Mouse (Mus musculus) ES-E14 (cell line): ENCODE measurements around the gene Grip1. TPM values are rescaled to one million over a fixed set of nuclear protein-coding genes. Genes with fewer than 3 reads are reported as not detected.

Experiments
- DNase-seq: peaks from one replicate; pipeline ENCODE4 v3.0.0-alpha.2; 2013; ENCODE audit warnings: low read depth, low spot score
- H3K27ac ChIP-seq: 2 replicates; pipeline ENCODE4 v1.5.1; 2012; ENCODE audit warnings: low read depth, mild to moderate bottlenecking, low read length, moderate library complexity, mixed read lengths; ENCODE audit not compliant: poor library complexity, insufficient read depth, severe bottlenecking
- H3K36me3 ChIP-seq: 2 replicates; pipeline ENCODE4 v1.6.1; 2012; ENCODE audit warnings: mild to moderate bottlenecking, low read length, moderate library complexity, mixed read lengths; ENCODE audit not compliant: control insufficient read depth, poor library complexity, insufficient read depth, severe bottlenecking
- H3K4me1 ChIP-seq, 2 experiments: fragments of 150-350 bp in 1 of 2; sonication (generic) in 1 of 2; 2 replicates each; pipeline ENCODE4 v1.6.1; 2012; ENCODE audit warnings: low read length in 2 of 2, mild to moderate bottlenecking in 1 of 2, mixed read lengths in 1 of 2; ENCODE audit not compliant: control insufficient read depth in 2 of 2, insufficient read depth in 2 of 2, poor library complexity in 1 of 2
- H3K4me3 ChIP-seq, 2 experiments: fragments of 150-350 bp in 1 of 2; sonication (generic) in 1 of 2; 2 replicates each; pipeline ENCODE4 v1.5.1; 2012; ENCODE audit warnings: low read length in 2 of 2, low read depth in 1 of 2, mild to moderate bottlenecking in 1 of 2, mixed read lengths in 1 of 2; ENCODE audit not compliant: insufficient read depth in 1 of 2, poor library complexity in 1 of 2, severe bottlenecking in 1 of 2
- H3K9ac ChIP-seq: 2 replicates; pipeline ENCODE4 v1.6.1; 2012; ENCODE audit warnings: low read depth, mild to moderate bottlenecking, low read length, mixed read lengths; ENCODE audit not compliant: poor library complexity, insufficient read depth, severe bottlenecking
- H3K9me3 ChIP-seq: fragments of 150-350 bp; sonication (generic); 2 replicates; pipeline ENCODE4 v1.6.1; 2012; ENCODE audit warnings: low read depth, mild to moderate bottlenecking, low read length; ENCODE audit not compliant: control insufficient read depth, insufficient read depth
- CHD2 ChIP-seq: IDR thresholded peaks from 2 replicates; pipeline ENCODE4 v1.6.1; 2014; ENCODE audit warnings: mild to moderate bottlenecking, low read depth, low read length, inconsistent platforms
- HCFC1 ChIP-seq: IDR thresholded peaks from 2 replicates; pipeline ENCODE4 v1.6.1; 2012; ENCODE audit warnings: low read length, inconsistent platforms, borderline replicate concordance; ENCODE audit not compliant: insufficient read depth
- MAFK ChIP-seq: IDR thresholded peaks from 2 replicates; pipeline ENCODE4 v1.6.1; 2014; ENCODE audit warnings: mild to moderate bottlenecking, low read depth, low read length, inconsistent platforms; ENCODE audit not compliant: insufficient read depth
- ZC3H11A ChIP-seq: IDR thresholded peaks from 2 replicates; pipeline ENCODE4 v1.6.1; 2012; ENCODE audit warnings: low read depth, mild to moderate bottlenecking, inconsistent platforms, low read length, borderline replicate concordance
- ZNF384 ChIP-seq: IDR thresholded peaks from 2 replicates; pipeline ENCODE4 v1.6.1; 2012; ENCODE audit warnings: low read depth, low read length, inconsistent platforms
- in situ Hi-C, 2 experiments: fragments of 600-800 bp; cut with MboI; formaldehyde crosslinking; loops; one replicate each; pipeline ENCODE4 v1.15.1; 2025; ENCODE audit warnings: low sequenced_read_pairs in 2 of 2, inconsistent platforms in 1 of 2; ENCODE audit not compliant: unreplicated experiment in 2 of 2
- total RNA-seq: library from RNA; depleted of rRNA; stranded (reverse); fragments of 300-350 nt; gene quantifications from 2 replicates; pipeline ENCODE4 v1.2.3, GENCODE M21; 2012

Grip1 gene
- total RNA-seq, 1 experiment = 4.2 TPM

DNA sequence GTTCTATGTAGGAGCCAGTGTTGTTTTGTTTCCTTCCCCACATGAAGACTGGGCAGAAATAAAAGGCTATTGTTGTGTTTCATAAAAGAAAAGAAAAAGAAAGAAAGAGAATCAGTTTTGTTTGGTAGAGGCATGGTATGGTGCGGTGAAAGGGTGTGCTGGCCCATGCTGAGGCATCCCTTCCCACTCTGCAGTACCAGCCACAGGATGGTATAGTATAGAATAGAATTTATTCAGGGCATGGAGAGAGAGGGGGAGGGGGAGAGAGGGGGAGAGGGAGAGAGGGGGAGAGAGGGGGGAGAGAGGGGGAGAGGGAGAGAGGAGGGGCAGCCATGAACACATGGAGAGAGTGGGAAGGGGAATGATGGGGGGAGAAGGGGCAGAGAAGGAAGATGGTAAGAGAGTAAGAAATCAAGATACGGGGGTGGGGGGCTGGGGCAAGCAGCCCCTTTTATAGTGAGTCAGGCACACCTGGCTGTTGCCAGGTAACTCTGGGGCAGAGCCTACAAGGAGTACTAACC is 591.1 kb downstream of the Grip1 start:
- no peak for TF ChIP-seq ZC3H11A
- no peak for TF ChIP-seq HCFC1
- DNase-seq = no peak
- Histone ChIP-seq H3K9ac (no peak overlapping the region), H3K4me3 (no peak overlapping the region), H3K4me1 (no peaks in the 10 kb centered on the region), H3K27ac (no peak overlapping the region), H3K36me3 (no peaks in the 10 kb centered on the region), H3K9me3 (no peaks in the 10 kb centered on the region)
- in situ Hi-C loops = no loop called here

DNA sequence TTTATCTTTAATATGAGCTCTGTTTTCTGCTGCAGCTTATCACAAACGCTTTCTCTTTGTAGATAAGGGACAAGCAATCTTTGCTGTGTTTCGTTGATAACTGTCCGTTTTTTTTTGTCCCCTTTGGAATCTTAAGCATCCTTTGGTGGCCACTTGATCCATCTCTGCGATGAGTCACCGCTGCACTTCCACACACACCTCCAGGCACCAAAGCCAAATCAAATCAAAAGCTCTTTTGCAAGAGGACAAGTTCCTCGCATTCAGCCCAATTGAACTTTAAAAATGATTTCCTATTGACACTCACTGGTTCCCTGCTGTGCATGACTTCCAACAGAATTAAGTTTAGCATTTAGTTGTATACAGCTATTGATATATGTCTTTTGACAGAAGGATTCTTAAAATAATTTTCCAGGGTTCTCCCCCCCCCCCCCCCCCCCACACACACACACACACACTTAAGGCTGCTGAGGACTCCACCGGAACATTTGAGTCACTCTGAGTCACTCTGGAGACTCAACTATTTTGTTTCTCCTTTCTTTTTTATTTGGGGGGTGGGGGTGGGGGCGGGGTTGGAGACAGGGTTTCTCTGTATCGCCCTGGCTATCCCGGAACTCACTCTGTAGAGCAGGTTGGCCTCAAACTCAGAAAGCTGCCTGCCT is 607.1 kb downstream of the Grip1 start:
- TF ChIP-seq MAFK (no peak), HCFC1 (no peak), CHD2 (no peak), ZNF384 (no peak), ZC3H11A (no peak)
- H3K9ac ChIP-seq = no peak overlapping the region
- no peak overlapping the region for H3K27ac ChIP-seq
- in situ Hi-C loops = no loop called here
- DNase-seq = no peak
- H3K4me1 ChIP-seq = no peaks in the 10 kb centered on the region
- H3K36me3 ChIP-seq = no peaks in the 10 kb centered on the region
- 0 out of 4 replicates have a peak overlapping the region, but pooled peaks of 1 of the 2 experiments have one; percentile 33 for H3K4me3 ChIP-seq
- no peaks in the 10 kb centered on the region; the same call in 1 of the 2 replicates for H3K9me3 ChIP-seq

DNA sequence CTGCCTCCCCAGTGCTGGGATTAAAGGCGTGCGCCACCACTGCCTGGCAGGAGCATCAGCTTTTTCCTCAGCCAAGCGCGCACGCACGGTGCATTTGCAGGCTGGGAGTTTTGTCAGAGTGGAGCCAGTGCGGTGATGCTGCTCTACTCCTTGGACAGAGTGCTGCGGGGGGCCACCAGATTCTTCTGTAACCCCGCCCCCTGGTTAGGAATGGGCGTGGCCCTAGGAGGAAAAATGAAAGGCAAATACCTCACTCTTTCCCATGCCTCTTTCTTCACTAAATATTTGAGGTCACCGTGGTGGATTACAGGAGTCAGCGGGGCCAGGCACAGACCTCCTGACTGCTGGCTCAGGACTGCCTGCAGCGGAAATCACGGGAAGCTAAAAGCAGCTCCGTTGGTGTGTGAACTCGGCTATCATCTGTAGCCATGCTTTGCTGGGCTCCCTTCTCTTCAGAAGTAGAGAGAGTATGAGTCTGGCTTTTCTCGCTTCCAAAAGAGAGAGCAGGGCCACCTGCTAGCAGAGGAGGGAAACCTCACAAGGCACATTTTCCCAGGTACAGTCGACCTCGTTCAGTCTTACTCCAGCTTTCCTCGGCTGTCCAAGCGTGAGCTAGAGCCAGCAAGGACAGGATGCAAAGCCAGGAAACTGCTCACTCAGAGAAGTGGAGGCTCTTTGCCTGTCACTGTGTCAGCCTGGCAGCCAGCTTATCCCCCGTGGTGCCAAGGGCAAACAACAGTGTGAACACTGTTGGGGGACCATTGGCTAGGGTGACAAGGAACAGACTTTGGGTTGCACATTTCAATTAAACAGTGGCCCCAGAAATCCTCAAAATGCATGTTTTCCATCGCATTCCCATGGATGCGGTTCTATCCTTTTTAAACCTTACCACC is 607.9 kb downstream of the Grip1 start:
- DNase-seq = peak; percentile 38

DNA sequence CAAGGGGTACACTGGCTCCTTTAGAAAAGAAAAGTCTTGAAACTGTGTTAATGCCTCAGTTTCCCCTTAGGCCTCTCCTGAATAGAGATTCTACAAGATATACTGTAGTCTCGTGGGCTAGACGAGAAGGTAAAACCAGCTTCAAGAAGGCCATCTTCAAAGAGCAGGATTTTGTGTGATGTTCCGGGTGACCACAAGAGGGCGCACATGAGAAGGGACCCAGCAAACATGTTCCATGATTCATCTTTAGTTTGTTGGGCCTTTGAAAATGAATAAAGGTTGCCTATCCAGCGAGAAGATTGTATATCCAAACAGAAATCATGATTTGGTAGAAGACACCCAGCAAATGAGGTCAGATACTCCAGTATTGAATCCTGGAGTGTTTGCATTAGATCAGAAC is 610.8 kb downstream of the Grip1 start:
- in situ Hi-C loops = no loop called here
- peak; percentile 41 for DNase-seq
- TF ChIP-seq MAFK (no peak), ZC3H11A (peak; percentile 60)
- no peaks in the 10 kb centered on the region for H3K4me1 ChIP-seq
- no peaks in the 10 kb centered on the region for H3K36me3 ChIP-seq
- H3K27ac ChIP-seq = no peak overlapping the region
- H3K4me3 ChIP-seq = no peak overlapping the region
- no peak overlapping the region for H3K9ac ChIP-seq
- no peaks in the 10 kb centered on the region for H3K9me3 ChIP-seq

More for the DNA sequence above, 607.9 kb downstream of the Grip1 start:
- no peak overlapping the region for H3K27ac ChIP-seq
- peak overlapping the region in 1 of 2 experiments; percentile 33; a peak in 1 of 4 replicates for H3K4me3 ChIP-seq
- TF ChIP-seq ZC3H11A (no peak), CHD2 (no peak), ZNF384 (no peak), HCFC1 (no peak), MAFK (no peak)
- H3K9me3 ChIP-seq = no peaks in the 10 kb centered on the region
- H3K4me1 ChIP-seq = no peaks in the 10 kb centered on the region
- no peak overlapping the region for H3K9ac ChIP-seq
- H3K36me3 ChIP-seq = no peaks in the 10 kb centered on the region
- in situ Hi-C loops = no loop called here

DNA sequence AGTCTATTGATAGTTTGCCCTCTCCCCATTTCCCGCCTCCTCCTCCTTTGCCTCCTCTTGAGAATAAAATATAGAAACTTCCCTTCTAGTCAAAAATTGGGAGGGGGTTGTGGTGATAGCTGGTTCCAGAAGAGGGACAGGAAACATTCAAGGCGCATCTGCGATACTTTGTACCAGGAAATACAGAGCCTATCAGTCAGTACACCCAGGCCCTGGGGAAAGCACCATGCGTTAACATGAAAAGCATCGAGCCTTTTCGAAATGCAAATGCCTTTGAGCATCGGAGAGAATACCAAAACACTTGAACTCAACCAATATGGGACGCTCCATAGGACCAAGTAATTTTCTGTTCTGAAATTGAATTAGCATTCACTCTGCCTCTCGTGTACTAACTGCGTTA is 612.7 kb downstream of the Grip1 start:
- in situ Hi-C loops = no loop called here
- DNase-seq = no peak
- no peak for TF ChIP-seq CHD2
- TF ChIP-seq ZC3H11A = no peak
- TF ChIP-seq MAFK = no peak
- Histone ChIP-seq H3K4me1 (no peaks in the 10 kb centered on the region), H3K9ac (no peak overlapping the region), H3K36me3 (no peaks in the 10 kb centered on the region), H3K4me3 (no peak overlapping the region), H3K27ac (no peak overlapping the region), H3K9me3 (no peaks in the 10 kb centered on the region)
